Mouse (Mus musculus) embryo, embryonic 11 days (tissue): ENCODE data around the gene Ptchd1.

Source experiments
- DNase-seq: peaks from one replicate; pipeline ENCODE4 v3.0.0-alpha.2; 2015

Ptchd1 gene

GRCm38 (mm10) chrX:155623701-155624281, at the start of gene Ptchd1:
Ptchd1 (minus strand) TSS chrX:155623814.
- DNase-seq = peak; percentile 44

- no peak for DNase-seq
These were observed 34.4 kb upstream of the Ptchd1 start for GRCm38 (mm10) chrX:155657971-155658370.

GRCm38 (mm10) chrX:155645975-155646374, 22.4 kb upstream of the Ptchd1 start:
- no peak for DNase-seq

- DNase-seq = no peak
These were observed 20.4 kb upstream of the Ptchd1 start for GRCm38 (mm10) chrX:155643975-155644374.

GRCm38 (mm10) chrX:155625671-155626196, 2.1 kb upstream of the Ptchd1 start:
- DNase-seq = peak; percentile 36

GRCm38 (mm10) chrX:155624895-155625294, 1.3 kb upstream of the Ptchd1 start:
- no peak for DNase-seq

- peak; percentile 26 for DNase-seq
These were observed 777 bp upstream of the Ptchd1 start, which contains the start of gene Gm15155 for GRCm38 (mm10) chrX:155624341-155624841. Gm15155 (plus strand) TSS chrX:155624741.

GRCm38 (mm10) chrX:155622961-155623599, 534 bp downstream of the Ptchd1 start:
- peak; percentile 25 for DNase-seq

GRCm38 (mm10) chrX:155622527-155622926, 1.1 kb downstream of the Ptchd1 start:
- DNase-seq = no peak

GRCm38 (mm10) chrX:155601196-155601595, 22.4 kb downstream of the Ptchd1 start:
- DNase-seq = no peak

GRCm38 (mm10) chrX:155596390-155596789, 27.2 kb downstream of the Ptchd1 start:
- no peak for DNase-seq

GRCm38 (mm10) chrX:155594685-155595084, 28.9 kb downstream of the Ptchd1 start:
- DNase-seq = no peak

GRCm38 (mm10) chrX:155592467-155592866, 31.1 kb downstream of the Ptchd1 start:
- DNase-seq = no peak

GRCm38 (mm10) chrX:155591490-155591889, 32.1 kb downstream of the Ptchd1 start:
- DNase-seq = no peak

GRCm38 (mm10) chrX:155584586-155584985, 39.0 kb downstream of the Ptchd1 start:
- no peak for DNase-seq

- no peak for DNase-seq
These were observed 43.8 kb downstream of the Ptchd1 start for GRCm38 (mm10) chrX:155579791-155580190.

- no peak for DNase-seq
These were observed 51.2 kb downstream of the Ptchd1 start for GRCm38 (mm10) chrX:155572396-155572795.

GRCm38 (mm10) chrX:155543780-155544179, 79.8 kb downstream of the Ptchd1 start:
- DNase-seq = no peak
